Mouse (Mus musculus): ENCODE data around the gene Elmod2.
"Not testable (repeated sequence)": the region's sequence is repeated elsewhere in the genome, so short reads cannot be mapped to it uniquely, and the experiment has no call there.

The Elmod2 gene

GRCm38 (mm10) chr8:83331899-83332697 is at the start of gene Elmod2:
TSS of gene Elmod2 (minus strand) at chr8:83332486.
- DNase-seq: peak; percentile 98

- no peak for DNase-seq
Observed at GRCm38 (mm10) chr8:83381016-83381415, 48.7 kb upstream of the Elmod2 start.

GRCm38 (mm10) chr8:83380141-83380540 is 47.9 kb upstream of the Elmod2 start:
- no peak for DNase-seq

DNA sequence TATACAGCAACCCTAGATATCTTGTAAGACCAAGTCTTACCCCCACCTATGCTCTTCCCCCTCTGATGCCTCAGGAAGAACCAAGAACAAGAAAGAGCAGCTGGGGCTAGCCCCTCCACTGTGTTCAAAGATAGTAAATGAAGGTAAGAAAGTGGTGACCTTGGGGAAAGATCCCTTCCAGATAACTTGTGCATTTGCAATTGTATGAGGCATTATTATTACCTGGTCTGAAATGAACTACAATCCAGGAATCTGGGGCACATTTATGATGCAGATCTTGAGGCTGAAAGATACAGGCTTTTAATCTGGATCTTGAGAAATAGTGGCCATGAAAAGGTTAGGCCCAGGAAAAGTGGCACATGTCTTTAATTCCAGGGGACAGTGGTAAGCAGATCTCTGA is 44.9 kb upstream of the Elmod2 start:
- DNase-seq: no peak

- DNase-seq: no peak
Observed at GRCm38 (mm10) chr8:83363156-83363769, 31.0 kb upstream of the Elmod2 start.

GRCm38 (mm10) chr8:83351315-83351714 is 19.0 kb upstream of the Elmod2 start:
- no peak for DNase-seq

GRCm38 (mm10) chr8:83348263-83348662 is 16.0 kb upstream of the Elmod2 start, which contains the start of gene Mgat4d:
TSS of gene Mgat4d (plus strand) at chr8:83348471.
- DNase-seq: no peak

GRCm38 (mm10) chr8:83342693-83343092 is 10.4 kb upstream of the Elmod2 start:
- peak; percentile 31 for DNase-seq

GRCm38 (mm10) chr8:83342076-83342475 is 9.8 kb upstream of the Elmod2 start:
- DNase-seq: no peak

DNA sequence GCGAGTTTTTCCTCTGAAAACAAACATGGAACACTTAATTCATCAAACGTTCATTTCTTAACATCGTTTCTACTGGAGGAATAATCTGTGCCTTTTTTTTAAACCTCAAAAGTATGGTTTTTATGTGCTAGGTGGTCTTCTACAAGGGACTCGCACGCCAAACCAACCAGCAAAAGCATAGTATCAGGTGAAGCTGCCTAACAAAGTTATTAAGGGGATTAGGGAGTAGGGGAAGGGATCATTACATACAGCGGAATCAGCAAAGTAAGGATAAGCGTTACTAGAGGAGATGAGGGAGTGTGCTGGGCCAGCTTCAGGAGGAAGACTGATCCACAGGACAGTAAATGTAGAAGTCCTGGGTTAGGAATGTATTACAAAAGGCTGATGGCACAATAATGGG is 578 bp upstream of the Elmod2 start:
- DNase-seq: no peak

DNA sequence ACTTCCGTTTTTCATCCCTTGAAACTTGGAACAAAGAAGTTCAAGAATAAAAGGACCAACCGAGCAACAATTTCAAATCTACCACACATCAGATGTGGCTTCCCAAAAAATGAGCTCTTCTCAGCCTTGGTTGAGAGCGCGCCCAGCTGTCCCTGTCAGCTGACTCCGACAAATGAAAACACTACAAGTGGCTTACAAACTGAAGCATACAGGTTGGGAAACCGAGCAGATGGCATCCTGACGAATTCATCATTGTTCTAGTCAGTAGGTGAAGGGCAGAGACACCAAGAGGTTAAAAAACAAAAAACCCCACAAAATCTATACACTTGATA is 753 bp downstream of the Elmod2 start:
- DNase-seq: peak; percentile 20

GRCm38 (mm10) chr8:83327889-83328288 is 4.4 kb downstream of the Elmod2 start:
- no peak for DNase-seq

DNA sequence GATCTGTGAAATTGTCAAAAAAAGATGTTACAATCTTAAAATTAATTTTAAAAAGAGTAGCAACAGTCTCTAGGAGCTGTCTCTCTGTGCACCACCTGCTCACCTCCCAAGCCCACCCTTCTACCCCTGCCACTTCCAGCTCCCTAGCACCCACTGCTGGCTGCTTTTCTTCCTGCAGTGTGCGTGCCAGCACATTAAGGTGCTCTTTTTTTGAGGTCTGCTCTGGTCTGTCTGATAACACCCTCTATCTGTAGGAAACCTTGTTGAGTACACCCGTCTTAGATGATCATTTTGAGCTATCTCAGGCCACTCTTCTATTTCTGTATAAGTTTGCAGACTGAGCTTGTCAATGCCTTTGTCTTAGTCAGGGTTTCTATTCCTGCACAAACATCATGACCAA is 9.2 kb downstream of the Elmod2 start:
- DNase-seq: no peak

GRCm38 (mm10) chr8:83322374-83322773 is 9.9 kb downstream of the Elmod2 start:
- DNase-seq: no peak

DNA sequence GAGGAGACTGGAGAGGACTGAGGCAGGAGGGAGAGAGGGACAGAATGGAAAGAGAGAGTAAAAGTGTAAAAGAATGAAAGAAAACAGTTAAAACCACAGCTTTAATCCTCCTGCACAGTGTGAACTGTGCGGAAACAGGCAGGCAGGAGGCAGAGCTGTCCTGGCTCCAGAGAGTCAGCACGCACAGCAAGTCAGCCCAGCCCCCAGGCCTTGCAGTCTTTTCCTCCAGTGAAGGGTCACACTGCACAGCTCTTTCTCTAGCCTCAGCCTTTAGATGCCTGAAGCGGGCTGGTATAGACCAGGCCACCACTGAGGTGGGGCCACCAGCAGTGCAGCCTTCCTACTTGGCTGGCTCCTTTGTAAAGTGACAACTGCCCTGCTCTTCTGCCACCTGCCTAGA is 11.7 kb downstream of the Elmod2 start:
- DNase-seq: no peak

- no peak for DNase-seq
Observed at GRCm38 (mm10) chr8:83315691-83316090, 16.6 kb downstream of the Elmod2 start.

DNA sequence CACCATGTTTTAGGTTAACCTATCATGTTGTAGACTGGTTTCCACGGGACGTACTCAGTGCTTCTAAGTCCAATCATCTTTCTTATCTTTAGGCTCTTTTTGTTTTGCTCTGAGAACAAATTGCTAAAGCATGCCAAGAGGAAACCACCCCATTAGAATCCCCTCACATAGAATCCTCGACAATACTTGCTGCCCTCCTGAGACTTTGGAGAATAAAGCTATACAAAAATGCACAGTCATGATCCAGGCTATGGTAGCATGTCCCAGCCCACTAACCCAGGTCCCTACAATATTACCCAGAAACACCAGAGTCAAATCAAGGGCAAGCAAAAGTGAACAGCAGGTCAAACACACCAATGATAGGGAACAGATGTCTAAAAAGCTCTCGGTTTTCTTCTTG is 17.2 kb downstream of the Elmod2 start:
- DNase-seq: not testable (repeated sequence)

- no peak for DNase-seq
Observed at GRCm38 (mm10) chr8:83309836-83310235, 22.4 kb downstream of the Elmod2 start.

DNA sequence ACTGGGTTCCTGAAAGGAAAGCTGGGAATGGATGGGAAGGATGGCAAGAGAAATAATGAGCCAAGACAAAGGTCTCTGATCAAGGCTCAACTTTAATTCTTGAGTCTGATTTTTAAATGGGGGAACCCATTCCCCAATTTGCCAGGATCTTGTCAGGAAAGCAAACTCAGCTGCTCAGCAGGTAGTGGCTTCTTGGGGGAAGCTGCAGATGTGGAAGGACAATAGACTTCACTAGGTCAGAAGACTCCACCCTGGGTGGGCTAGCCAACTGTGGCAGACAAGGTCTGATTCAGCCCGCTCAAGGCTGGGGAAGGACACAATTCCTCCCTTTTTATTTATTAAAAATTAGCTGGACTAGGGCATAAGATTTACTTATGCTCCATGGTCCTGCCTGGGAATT is 27.3 kb downstream of the Elmod2 start:
- DNase-seq: no peak

- DNase-seq: peak; percentile 18
Observed at GRCm38 (mm10) chr8:83300135-83300534, 32.2 kb downstream of the Elmod2 start.

- DNase-seq: no peak
Observed at GRCm38 (mm10) chr8:83297375-83297774, 34.9 kb downstream of the Elmod2 start.

DNA sequence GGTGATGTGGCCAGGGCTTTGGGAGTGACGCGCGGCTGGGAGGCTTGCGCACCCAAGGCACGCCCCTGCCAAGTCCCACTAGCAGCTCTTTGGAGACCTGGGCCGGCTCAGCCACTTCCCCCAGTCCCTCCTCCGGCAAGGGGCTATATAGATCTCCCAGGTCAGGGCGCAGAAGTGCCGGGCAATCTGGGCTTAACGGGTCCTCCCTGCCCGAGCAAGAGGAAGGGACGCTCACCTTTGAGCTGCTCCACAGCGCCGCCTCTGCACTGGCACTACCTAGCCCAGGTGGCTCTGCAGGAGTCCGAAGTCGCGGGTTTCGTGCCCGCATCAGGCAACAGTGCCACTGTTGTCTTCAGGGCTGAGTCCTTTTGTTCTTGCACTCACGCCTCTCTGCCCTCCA is 42.1 kb downstream of the Elmod2 start, which contains the start of gene Ucp1:
Gene Ucp1 (plus strand): TSS at position 177 of the 400 bp plus-strand sequence.
- no peak for DNase-seq

GRCm38 (mm10) chr8:83285391-83285790 is 46.9 kb downstream of the Elmod2 start:
- no peak for DNase-seq

DNA sequence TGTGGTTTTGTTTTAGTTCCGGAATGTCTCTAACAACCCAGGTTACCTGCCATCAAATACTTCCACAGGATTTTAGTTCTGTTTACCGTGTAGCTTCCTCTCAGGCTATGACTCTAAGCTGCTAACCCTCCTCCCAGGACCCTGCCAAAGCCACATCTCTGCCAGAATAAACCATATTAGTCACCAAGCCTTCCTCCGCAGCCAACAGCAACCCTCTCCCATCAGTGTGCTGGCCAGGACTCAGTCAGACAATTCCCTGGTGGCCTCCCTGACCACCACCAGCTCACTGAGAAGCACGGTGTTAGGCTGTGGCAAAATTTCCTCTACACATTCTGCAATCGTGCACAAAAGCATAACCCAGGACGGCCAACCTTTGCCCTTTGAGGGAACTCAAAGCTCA is 53.9 kb downstream of the Elmod2 start:
- no peak for DNase-seq

DNA sequence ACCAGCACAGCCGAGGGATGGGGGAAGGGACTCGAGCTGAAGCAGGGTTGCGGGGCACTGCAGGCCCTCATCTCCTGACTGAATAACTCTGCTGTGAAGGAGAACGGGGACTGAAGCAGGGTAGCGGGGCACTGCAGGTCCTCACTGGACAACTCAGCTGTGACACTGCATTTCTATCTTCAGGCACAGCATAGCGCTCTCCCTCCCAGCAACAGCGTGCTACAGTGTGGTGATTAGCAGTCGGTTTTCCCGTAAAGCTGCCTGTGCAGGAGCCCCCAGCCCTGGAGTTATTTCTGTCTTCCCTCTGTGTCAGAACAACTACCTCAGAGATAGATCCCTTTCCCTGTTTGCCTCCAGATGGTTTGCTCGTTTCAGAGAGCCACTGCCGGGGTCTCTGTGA is 57.8 kb downstream of the Elmod2 start:
- no peak for DNase-seq
